Mouse (Mus musculus): ENCODE results near the gene Ddx31. TPM values are rescaled to one million over a fixed set of nuclear protein-coding genes. Genes with fewer than 3 reads are reported as not detected.
A peak's percentile ranks its signal among the peaks of the same experiment; 100 is the strongest.

The Ddx31 gene
- polyA plus RNA-seq, 1 experiment from 2014 or later: 7.5 TPM

- DNase-seq (no peak), ATAC-seq (ENCODE audit: low read depth) (no peak)
- Histone ChIP-seq H3K9ac (no peak overlapping the region), H3K4me3 (replicated peaks) (no peak overlapping the region), H3K27me3 (no peaks in the 10 kb centered on the region), H3K9me3 (replicated peaks) (no peaks in the 10 kb centered on the region), H3K36me3 (peaks cover 97% of the 10 kb centered on the region), H3K4me1 (replicated peaks) (peaks cover 8% of the 10 kb centered on the region; the same call in 1 of the 2 replicates), H3K27ac (no peak overlapping the region), H3K4me2 (no peak overlapping the region)
- 51% methylated on average over 4 of the region's 4 CpGs for WGBS (ENCODE audit: insufficient replicate concordance)
Observed at GRCm38 (mm10) chr2:28829265-28829664, 10.9 kb upstream of the Ddx31 start.

- H3K4me3 ChIP-seq (replicated peaks): no peak overlapping the region
- DNase-seq: no peak
- ATAC-seq (ENCODE audit: low read depth): no peak
- H3K4me1 ChIP-seq (replicated peaks): peaks cover 40% of the 10 kb centered on the region
- H3K27me3 ChIP-seq: no peaks in the 10 kb centered on the region
- H3K9ac ChIP-seq: no peak overlapping the region
- H3K9me3 ChIP-seq (replicated peaks): no peaks in the 10 kb centered on the region
- peaks cover 42% of the 10 kb centered on the region for H3K36me3 ChIP-seq
- H3K27ac ChIP-seq: no peak overlapping the region
- 69% methylated on average over 3 of the region's 3 CpGs for WGBS (ENCODE audit: insufficient replicate concordance)
- H3K4me2 ChIP-seq: no peak overlapping the region
Observed at GRCm38 (mm10) chr2:28836181-28836940, 3.8 kb upstream of the Ddx31 start.

- Histone ChIP-seq H3K9me3 (replicated peaks) (no peaks in the 10 kb centered on the region), H3K4me2 (peak overlapping the region; percentile 97), H3K27ac (peak overlapping the region; percentile 85), H3K4me3 (replicated peaks) (peak overlapping the region; percentile 96), H3K36me3 (peaks cover 13% of the 10 kb centered on the region), H3K9ac (peak overlapping the region; percentile 96), H3K4me1 (replicated peaks) (peaks cover 58% of the 10 kb centered on the region), H3K27me3 (no peaks in the 10 kb centered on the region)
- ATAC-seq (ENCODE audit: low read depth): peak; percentile 64
- peak; percentile 9 for DNase-seq
- WGBS (ENCODE audit: insufficient replicate concordance): under 1% methylated on average over 53 of the region's 53 CpGs
Observed at GRCm38 (mm10) chr2:28839501-28840221, 545 bp upstream of the Ddx31 start.

GRCm38 (mm10) chr2:28842042-28842441, 1.8 kb downstream of the Ddx31 start:
- H3K27ac ChIP-seq: no peak overlapping the region
- DNase-seq (no peak), ATAC-seq (ENCODE audit: low read depth) (no peak)
- 46% methylated on average over 3 of the region's 3 CpGs for WGBS (ENCODE audit: insufficient replicate concordance)
- H3K4me1 ChIP-seq (replicated peaks): peaks cover 48% of the 10 kb centered on the region
- peak overlapping the region; percentile 97 for H3K4me2 ChIP-seq
- peaks cover 26% of the 10 kb centered on the region for H3K36me3 ChIP-seq
- H3K4me3 ChIP-seq (replicated peaks): peak overlapping the region; percentile 96
- H3K27me3 ChIP-seq: no peaks in the 10 kb centered on the region
- H3K9ac ChIP-seq: no peak overlapping the region
- no peaks in the 10 kb centered on the region for H3K9me3 ChIP-seq (replicated peaks)

- no peak for ATAC-seq (ENCODE audit: low read depth)
Observed at GRCm38 (mm10) chr2:28848879-28849278, 8.7 kb downstream of the Ddx31 start.

GRCm38 (mm10) chr2:28852594-28852993, 12.4 kb downstream of the Ddx31 start:
- Histone ChIP-seq H3K4me1 (replicated peaks) (no peaks in the 10 kb centered on the region), H3K27ac (no peak overlapping the region), H3K9ac (no peak overlapping the region), H3K27me3 (no peaks in the 10 kb centered on the region), H3K9me3 (replicated peaks) (no peaks in the 10 kb centered on the region), H3K4me2 (no peak overlapping the region), H3K4me3 (replicated peaks) (no peak overlapping the region), H3K36me3 (peaks cover 67% of the 10 kb centered on the region)
- ATAC-seq (ENCODE audit: low read depth) (no peak), DNase-seq (no peak)
- 69% methylated on average over 3 of the region's 3 CpGs for WGBS (ENCODE audit: insufficient replicate concordance)

More at GRCm38 (mm10) chr2:28848879-28849278, 8.7 kb downstream of the Ddx31 start:
- no peak for DNase-seq
- Histone ChIP-seq H3K9ac (no peak overlapping the region), H3K27ac (no peak overlapping the region), H3K4me1 (replicated peaks) (no peaks in the 10 kb centered on the region), H3K9me3 (replicated peaks) (no peaks in the 10 kb centered on the region), H3K4me3 (replicated peaks) (no peak overlapping the region), H3K36me3 (peaks cover 74% of the 10 kb centered on the region), H3K27me3 (no peaks in the 10 kb centered on the region), H3K4me2 (no peak overlapping the region)
- WGBS (ENCODE audit: insufficient replicate concordance): 75% methylated on average over 2 of the region's 2 CpGs

GRCm38 (mm10) chr2:28855773-28856172, 15.6 kb downstream of the Ddx31 start:
- WGBS (ENCODE audit: insufficient replicate concordance): 84% methylated on average over 2 of the region's 2 CpGs
- Histone ChIP-seq H3K27ac (no peak overlapping the region), H3K4me1 (replicated peaks) (no peaks in the 10 kb centered on the region), H3K9me3 (replicated peaks) (no peaks in the 10 kb centered on the region), H3K36me3 (peaks cover 65% of the 10 kb centered on the region), H3K4me2 (no peak overlapping the region), H3K4me3 (replicated peaks) (no peak overlapping the region), H3K9ac (no peak overlapping the region), H3K27me3 (no peaks in the 10 kb centered on the region)
- DNase-seq: no peak
- ATAC-seq (ENCODE audit: low read depth): no peak

GRCm38 (mm10) chr2:28859303-28859702, 19.1 kb downstream of the Ddx31 start:
- peaks cover 80% of the 10 kb centered on the region for H3K36me3 ChIP-seq

GRCm38 (mm10) chr2:28860678-28861423, 20.6 kb downstream of the Ddx31 start:
- Histone ChIP-seq H3K4me3 (replicated peaks) (no peak overlapping the region), H3K36me3 (peaks cover 83% of the 10 kb centered on the region), H3K4me2 (no peak overlapping the region), H3K4me1 (replicated peaks) (no peaks in the 10 kb centered on the region), H3K9ac (no peak overlapping the region; the same call in 1 of the 2 replicates), H3K27me3 (no peaks in the 10 kb centered on the region), H3K27ac (no peak overlapping the region), H3K9me3 (replicated peaks) (no peaks in the 10 kb centered on the region)
- ATAC-seq (ENCODE audit: low read depth): no peak
- 88% methylated on average over 8 of the region's 8 CpGs for WGBS (ENCODE audit: insufficient replicate concordance)
- DNase-seq: no peak

More at GRCm38 (mm10) chr2:28859303-28859702, 19.1 kb downstream of the Ddx31 start:
- H3K9ac ChIP-seq: no peak overlapping the region
- no peak overlapping the region for H3K27ac ChIP-seq
- no peak overlapping the region for H3K4me2 ChIP-seq
- DNase-seq (no peak), ATAC-seq (ENCODE audit: low read depth) (no peak)
- H3K4me3 ChIP-seq (replicated peaks): no peak overlapping the region
- no peaks in the 10 kb centered on the region for H3K4me1 ChIP-seq (replicated peaks)
- H3K27me3 ChIP-seq: no peaks in the 10 kb centered on the region
- WGBS (ENCODE audit: insufficient replicate concordance): 66% methylated on average over 4 of the region's 4 CpGs
- no peaks in the 10 kb centered on the region for H3K9me3 ChIP-seq (replicated peaks)

GRCm38 (mm10) chr2:28863857-28864256, 23.7 kb downstream of the Ddx31 start:
- H3K9ac ChIP-seq: no peak overlapping the region
- no peaks in the 10 kb centered on the region for H3K9me3 ChIP-seq (replicated peaks)
- no peak overlapping the region for H3K4me3 ChIP-seq (replicated peaks)
- no peak overlapping the region for H3K4me2 ChIP-seq
- ATAC-seq (ENCODE audit: low read depth): no peak
- no peaks in the 10 kb centered on the region for H3K4me1 ChIP-seq (replicated peaks)
- H3K27me3 ChIP-seq: no peaks in the 10 kb centered on the region
- peaks cover 86% of the 10 kb centered on the region for H3K36me3 ChIP-seq
- DNase-seq: no peak
- H3K27ac ChIP-seq: no peak overlapping the region

GRCm38 (mm10) chr2:28867495-28867894, 27.3 kb downstream of the Ddx31 start:
- Histone ChIP-seq H3K27ac (no peak overlapping the region), H3K4me3 (replicated peaks) (no peak overlapping the region), H3K9ac (no peak overlapping the region), H3K36me3 (peaks cover 52% of the 10 kb centered on the region), H3K4me2 (no peak overlapping the region), H3K4me1 (replicated peaks) (no peaks in the 10 kb centered on the region), H3K27me3 (no peaks in the 10 kb centered on the region), H3K9me3 (replicated peaks) (no peaks in the 10 kb centered on the region)
- 71% methylated on average over 7 of the region's 7 CpGs for WGBS (ENCODE audit: insufficient replicate concordance)
- ATAC-seq (ENCODE audit: low read depth) (no peak), DNase-seq (no peak)
